Mouse (Mus musculus) forebrain, embryonic 16.5 days (tissue): ENCODE measurements around the gene 4930470P17Rik. TPM values are rescaled to one million over a fixed set of nuclear protein-coding genes. Genes with fewer than 3 reads are reported as not detected.

ENCODE experiments used
- ATAC-seq: fragments of 200-750 bp; cut with Nextera tagmentation; 2 replicates; pipeline ENCODE4 v1.8.0; 2017; ENCODE audit warnings: mild to moderate bottlenecking, moderate library complexity
- H3K27ac ChIP-seq: fragments of 300-500 bp; sonication (generic); 2 replicates; pipeline ENCODE4 v1.5.1; 2014; ENCODE audit warnings: low read length, control low read depth
- H3K27me3 ChIP-seq: fragments of 300-500 bp; sonication (generic); replicated peaks from 2 replicates; pipeline ENCODE4 v1.6.1; 2014; ENCODE audit warnings: low read length; ENCODE audit not compliant: control insufficient read depth, insufficient read depth
- H3K36me3 ChIP-seq: fragments of 300-500 bp; sonication (generic); 2 replicates; pipeline ENCODE4 v1.6.1; 2014; ENCODE audit not compliant: control insufficient read depth, insufficient read depth
- H3K4me1 ChIP-seq: fragments of 300-500 bp; sonication (generic); replicated peaks from 2 replicates; pipeline ENCODE4 v1.6.1; 2014; ENCODE audit warnings: low read length; ENCODE audit not compliant: control insufficient read depth, insufficient read depth
- H3K4me2 ChIP-seq: fragments of 300-500 bp; sonication (generic); 2 replicates; pipeline ENCODE4 v1.6.1; 2014; ENCODE audit warnings: mild to moderate bottlenecking, low read length, control low read depth
- H3K4me3 ChIP-seq: fragments of 300-500 bp; sonication (generic); replicated peaks from 2 replicates; pipeline ENCODE4 v1.5.1; 2014; ENCODE audit warnings: mild to moderate bottlenecking, low read length, control low read depth
- H3K9ac ChIP-seq: fragments of 300-500 bp; sonication (generic); replicated peaks from 2 replicates; pipeline ENCODE4 v1.6.1; 2014; ENCODE audit warnings: low read depth, low read length, control low read depth
- H3K9me3 ChIP-seq: fragments of 300-500 bp; sonication (generic); 2 replicates; pipeline ENCODE4 v1.6.1; 2016; ENCODE audit warnings: low read length; ENCODE audit not compliant: control insufficient read depth
- WGBS: fragments of 180-500 bp; shearing (Covaris S2); extraction: QIAGEN DNeasy Blood & Tissue Kit; methylation state at CpG from one replicate; pipeline ENCODE4 v1.1.7; 2014; 5-methylcytosine and 5-hydroxymethylcytosine counted together
- polyA plus RNA-seq: library from polyadenylated mRNA; unstranded; fragments of >200 nt; fragmentation: Nextera tagmentation; extraction: Ambion mirVana; gene quantifications from 2 replicates; pipeline ENCODE4 v1.2.1, GENCODE M21; 2015

The 4930470P17Rik gene
- not detected in 2 replicates for polyA plus RNA-seq

- H3K27ac ChIP-seq = no peak within 1 kb of the TSS
- H3K27me3 ChIP-seq = no peaks in the 10 kb centered on the region
- ATAC-seq = no peak
- H3K4me2 ChIP-seq = no peak within 1 kb of the TSS
- no peaks in the 10 kb centered on the region for H3K4me1 ChIP-seq
- H3K9ac ChIP-seq = no peak within 1 kb of the TSS
- H3K36me3 ChIP-seq = no peaks in the 10 kb centered on the region
- 0 out of 2 replicates have a peak, but pooled peaks cover 3% of the 10 kb centered on the region for H3K9me3 ChIP-seq
- WGBS = 87% methylated on average over 9 of the region's 9 CpGs
- H3K4me3 ChIP-seq = no peak within 1 kb of the TSS
These were observed at the start of gene 4930470P17Rik for GRCm38 (mm10) chr2:170601917-170602316. Gene 4930470P17Rik, minus strand, starts transcription at chr2:170602017.

- Histone ChIP-seq H3K4me3 (no peak overlapping the region), H3K27ac (peak overlapping the region; percentile 70), H3K9ac (no peak overlapping the region), H3K27me3 (no peaks in the 10 kb centered on the region), H3K4me1 (peaks cover 11% of the 10 kb centered on the region), H3K4me2 (no peak overlapping the region), H3K9me3 (no peaks in the 10 kb centered on the region), H3K36me3 (no peaks in the 10 kb centered on the region)
- 86% methylated on average over 1 of the region's 1 CpGs for WGBS
- ATAC-seq = no peak
These were observed 49.7 kb upstream of the 4930470P17Rik start for GRCm38 (mm10) chr2:170651483-170651882.

- H3K27ac ChIP-seq = no peak overlapping the region
- WGBS = 39% methylated on average over 11 of the region's 11 CpGs
- ATAC-seq = no peak
These were observed 46.7 kb upstream of the 4930470P17Rik start for GRCm38 (mm10) chr2:170648542-170648941.

GRCm38 (mm10) chr2:170646201-170646600 lies 44.4 kb upstream of the 4930470P17Rik start:
- H3K4me2 ChIP-seq = no peak overlapping the region
- no peaks in the 10 kb centered on the region for H3K27me3 ChIP-seq
- H3K4me3 ChIP-seq = no peak overlapping the region
- H3K9ac ChIP-seq = no peak overlapping the region
- H3K9me3 ChIP-seq = 0 out of 2 replicates have a peak, but pooled peaks cover 2% of the 10 kb centered on the region
- H3K27ac ChIP-seq = no peak overlapping the region
- 95% methylated on average over 6 of the region's 6 CpGs for WGBS
- H3K4me1 ChIP-seq = peaks cover 18% of the 10 kb centered on the region
- H3K36me3 ChIP-seq = no peaks in the 10 kb centered on the region
- no peak for ATAC-seq

More at GRCm38 (mm10) chr2:170648542-170648941, 46.7 kb upstream of the 4930470P17Rik start:
- Histone ChIP-seq H3K9me3 (0 out of 2 replicates have a peak, but pooled peaks cover 2% of the 10 kb centered on the region), H3K9ac (no peak overlapping the region), H3K36me3 (no peaks in the 10 kb centered on the region), H3K4me1 (peaks cover 11% of the 10 kb centered on the region), H3K27me3 (no peaks in the 10 kb centered on the region), H3K4me2 (no peak overlapping the region), H3K4me3 (no peak overlapping the region)

GRCm38 (mm10) chr2:170642338-170642806 lies 40.6 kb upstream of the 4930470P17Rik start:
- peak overlapping the region; percentile 35; the same call in 1 of the 2 replicates for H3K27ac ChIP-seq
- H3K4me3 ChIP-seq = no peak overlapping the region
- no peaks in the 10 kb centered on the region for H3K27me3 ChIP-seq
- 0 out of 2 replicates have a peak overlapping the region, but pooled peaks have one; percentile 16 for H3K9ac ChIP-seq
- H3K36me3 ChIP-seq = no peaks in the 10 kb centered on the region
- peak; percentile 41; the same call in 1 of the 2 replicates for ATAC-seq
- H3K4me2 ChIP-seq = no peak overlapping the region
- peaks cover 37% of the 10 kb centered on the region for H3K4me1 ChIP-seq
- 0 out of 2 replicates have a peak, but pooled peaks cover 2% of the 10 kb centered on the region for H3K9me3 ChIP-seq
- WGBS = 3% methylated on average over 4 of the region's 4 CpGs

- 83% methylated on average over 11 of the region's 11 CpGs for WGBS
- H3K4me3 ChIP-seq = no peak overlapping the region
- H3K36me3 ChIP-seq = no peaks in the 10 kb centered on the region
- no peak overlapping the region for H3K4me2 ChIP-seq
- no peak overlapping the region for H3K27ac ChIP-seq
- H3K9ac ChIP-seq = no peak overlapping the region
- H3K4me1 ChIP-seq = peaks cover 43% of the 10 kb centered on the region
- no peaks in the 10 kb centered on the region for H3K27me3 ChIP-seq
- no peak for ATAC-seq
- no peaks in the 10 kb centered on the region for H3K9me3 ChIP-seq
These were observed 38.5 kb upstream of the 4930470P17Rik start for GRCm38 (mm10) chr2:170640281-170640680.

GRCm38 (mm10) chr2:170638746-170639145 lies 36.9 kb upstream of the 4930470P17Rik start:
- Histone ChIP-seq H3K9ac (no peak overlapping the region), H3K27ac (peak overlapping the region; percentile 26), H3K4me2 (peak overlapping the region; percentile 46), H3K4me3 (peak overlapping the region; percentile 16; the same call in 1 of the 2 replicates), H3K9me3 (no peaks in the 10 kb centered on the region), H3K4me1 (peaks cover 45% of the 10 kb centered on the region), H3K27me3 (no peaks in the 10 kb centered on the region), H3K36me3 (no peaks in the 10 kb centered on the region)
- WGBS = 29% methylated on average over 8 of the region's 8 CpGs
- ATAC-seq = peak; percentile 25; the same call in 1 of the 2 replicates

- no peak for ATAC-seq
- Histone ChIP-seq H3K4me3 (no peak overlapping the region), H3K4me1 (peaks cover 12% of the 10 kb centered on the region), H3K27ac (no peak overlapping the region), H3K4me2 (no peak overlapping the region), H3K9me3 (no peaks in the 10 kb centered on the region), H3K9ac (no peak overlapping the region), H3K27me3 (no peaks in the 10 kb centered on the region), H3K36me3 (no peaks in the 10 kb centered on the region)
- WGBS = 89% methylated on average over 2 of the region's 2 CpGs
These were observed 31.3 kb upstream of the 4930470P17Rik start for GRCm38 (mm10) chr2:170632998-170633622.

GRCm38 (mm10) chr2:170632386-170632785 lies 30.6 kb upstream of the 4930470P17Rik start:
- no peak overlapping the region for H3K4me3 ChIP-seq
- no peaks in the 10 kb centered on the region for H3K36me3 ChIP-seq
- H3K27me3 ChIP-seq = no peaks in the 10 kb centered on the region
- H3K9me3 ChIP-seq = no peaks in the 10 kb centered on the region
- no peak for ATAC-seq
- H3K27ac ChIP-seq = no peak overlapping the region
- H3K4me2 ChIP-seq = no peak overlapping the region
- H3K9ac ChIP-seq = no peak overlapping the region
- H3K4me1 ChIP-seq = peaks cover 8% of the 10 kb centered on the region; the same call in 1 of the 2 replicates
